Mouse (Mus musculus) lung, adult 18-20 months (tissue): ENCODE results near the gene Gm5592.
"Not testable (repeated sequence)": the region's sequence is repeated elsewhere in the genome, so short reads cannot be mapped to it uniquely, and the experiment has no call there.

Source experiments
- DNase-seq, 2 experiments: peaks; one replicate each; pipeline ENCODE4 v3.0.0; 2022; ENCODE audit warnings: mixed read lengths in 2 of 2

Gene Gm5592

GRCm38 (mm10) chr7:41153541-41153940 is at the start of gene Gm5592:
Gene Gm5592 (plus strand): TSS chr7:41153841.
- not testable (repeated sequence) for DNase-seq

- not testable (repeated sequence) for DNase-seq
Observed at GRCm38 (mm10) chr7:41155806-41156205, 2.2 kb downstream of the Gm5592 start.

GRCm38 (mm10) chr7:41157879-41158278 is 4.2 kb downstream of the Gm5592 start:
- DNase-seq: not testable (repeated sequence)

GRCm38 (mm10) chr7:41158562-41158961 is 4.9 kb downstream of the Gm5592 start:
- not testable (repeated sequence) for DNase-seq

GRCm38 (mm10) chr7:41193671-41194070 is 40.0 kb downstream of the Gm5592 start:
- no peak for DNase-seq
